Mouse (Mus musculus) embryonic facial prominence, embryonic 10.5 days (tissue): ENCODE data around the gene Kdelr1. TPM values are rescaled to one million over a fixed set of nuclear protein-coding genes. Genes with fewer than 3 reads are reported as not detected.

Source experiments
- DNase-seq: peaks from one replicate; pipeline ENCODE4 v3.0.0-alpha.2; 2017; ENCODE audit warnings: low spot score
- H3K27ac ChIP-seq: fragments of 300-500 bp; sonication (generic); replicated peaks from 2 replicates; pipeline ENCODE4 v1.5.1; 2016; ENCODE audit warnings: mild to moderate bottlenecking
- H3K27me3 ChIP-seq: fragments of 300-500 bp; sonication (generic); replicated peaks from 2 replicates; pipeline ENCODE4 v1.6.1; 2016; ENCODE audit warnings: low read depth, mild to moderate bottlenecking; ENCODE audit not compliant: poor library complexity, severe bottlenecking
- H3K36me3 ChIP-seq: fragments of 300-500 bp; sonication (generic); replicated peaks from 2 replicates; pipeline ENCODE4 v1.6.1; 2016; ENCODE audit warnings: mild to moderate bottlenecking, moderate library complexity
- H3K4me1 ChIP-seq: fragments of 300-500 bp; sonication (generic); 2 replicates; pipeline ENCODE4 v1.6.1; 2016
- H3K4me3 ChIP-seq: fragments of 300-500 bp; sonication (generic); 2 replicates; pipeline ENCODE4 v1.5.1; 2016; ENCODE audit warnings: mild to moderate bottlenecking, moderate library complexity
- H3K9me3 ChIP-seq: fragments of 300-500 bp; sonication (generic); 2 replicates; pipeline ENCODE4 v1.6.1; 2016; ENCODE audit warnings: mild to moderate bottlenecking
- WGBS: fragments of 180-500 bp; shearing (Covaris S2); methylation state at CpG from one replicate; pipeline ENCODE4 v1.1.7; 2016; 5-methylcytosine and 5-hydroxymethylcytosine counted together
- polyA plus RNA-seq: library from polyadenylated mRNA; unstranded; fragments of >200 nt; fragmentation: Nextera tagmentation; extraction: Ambion mirVana; gene quantifications from 2 replicates; pipeline ENCODE4 v1.2.1, GENCODE M21; 2016

Kdelr1 gene
- polyA plus RNA-seq, 1 experiment from 2014 or later: 36.6 TPM

DNA sequence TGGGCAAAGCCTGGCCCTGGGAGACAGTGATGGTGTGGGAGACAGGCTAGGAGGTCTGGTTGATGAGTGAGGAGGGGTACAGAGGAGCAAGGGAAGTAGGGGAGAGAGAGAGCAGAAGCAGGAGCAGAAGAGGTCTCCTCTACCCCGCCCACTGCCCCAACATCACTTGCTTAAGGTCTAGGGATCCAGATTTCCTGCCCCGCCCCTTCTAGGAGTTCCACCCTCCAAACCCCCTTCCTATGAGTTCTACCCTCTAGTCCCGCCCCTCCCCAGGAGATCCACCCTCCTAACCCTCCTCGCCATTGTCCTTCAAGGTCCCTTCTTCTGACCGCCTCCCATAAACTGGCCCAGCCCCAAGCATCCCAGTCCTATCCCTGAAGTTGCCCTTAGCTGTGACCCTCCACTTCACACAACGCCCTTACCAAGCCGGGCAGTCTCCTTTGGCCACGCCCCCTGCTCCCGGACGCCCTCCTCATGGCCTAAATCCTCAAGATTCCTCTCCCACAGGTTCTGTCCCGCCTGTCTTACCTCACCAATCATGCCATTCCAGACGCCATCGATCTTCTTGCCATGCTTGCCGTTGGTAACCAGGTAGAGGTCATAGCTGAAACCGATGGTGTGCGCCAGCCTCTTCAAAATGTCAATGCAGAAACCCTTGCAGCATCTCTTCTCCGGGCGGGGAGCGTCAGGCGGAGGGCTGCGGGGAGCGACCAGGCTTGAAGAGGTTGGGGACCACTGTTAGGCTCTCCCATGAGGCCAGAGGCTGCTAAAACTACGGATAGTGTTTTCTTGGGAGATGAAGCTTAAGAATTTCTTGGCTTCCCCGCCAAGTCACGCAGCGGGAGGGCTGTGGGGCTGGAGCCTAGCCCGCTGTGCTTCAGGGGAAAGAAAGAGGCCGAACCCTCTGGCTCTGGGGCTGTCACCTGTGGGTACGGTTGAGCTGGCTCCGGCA is 15.3 kb upstream of the Kdelr1 start:
- peak; percentile 59 for DNase-seq
- Histone ChIP-seq H3K36me3 (no peaks in the 10 kb centered on the region), H3K4me3 (peak overlapping the region; percentile 57), H3K27me3 (peaks cover 74% of the 10 kb centered on the region), H3K9me3 (no peaks in the 10 kb centered on the region), H3K4me1 (peaks cover 31% of the 10 kb centered on the region), H3K27ac (peak overlapping the region; percentile 26; the same call in 1 of the 2 replicates)
- WGBS: 2% methylated on average over 30 of the region's 30 CpGs

DNA sequence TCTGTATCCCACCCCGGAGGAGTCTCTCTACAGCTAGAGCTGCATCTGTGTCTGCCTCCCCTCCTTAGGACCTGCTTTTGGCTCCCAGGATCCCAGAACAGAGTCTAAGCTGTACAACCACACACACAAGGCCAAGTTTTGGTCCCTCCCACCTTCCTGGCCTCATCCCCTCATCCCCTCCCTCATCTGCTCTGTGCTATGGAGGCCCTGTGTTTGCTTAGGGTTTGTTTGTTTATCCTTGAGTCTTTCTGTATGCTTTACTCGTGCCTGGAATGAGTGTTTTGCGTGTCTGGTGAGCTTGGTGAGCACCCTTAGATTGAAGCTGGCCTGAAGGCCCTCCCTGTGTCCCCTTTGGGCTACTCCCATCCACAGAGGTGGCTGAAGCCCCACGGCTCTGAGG is 13.6 kb upstream of the Kdelr1 start:
- Histone ChIP-seq H3K27me3 (peaks cover 90% of the 10 kb centered on the region), H3K27ac (no peak overlapping the region), H3K36me3 (no peaks in the 10 kb centered on the region), H3K9me3 (no peaks in the 10 kb centered on the region), H3K4me1 (peaks cover 43% of the 10 kb centered on the region), H3K4me3 (no peak overlapping the region)
- DNase-seq: no peak
- WGBS: 67% methylated on average over 4 of the region's 4 CpGs

DNA sequence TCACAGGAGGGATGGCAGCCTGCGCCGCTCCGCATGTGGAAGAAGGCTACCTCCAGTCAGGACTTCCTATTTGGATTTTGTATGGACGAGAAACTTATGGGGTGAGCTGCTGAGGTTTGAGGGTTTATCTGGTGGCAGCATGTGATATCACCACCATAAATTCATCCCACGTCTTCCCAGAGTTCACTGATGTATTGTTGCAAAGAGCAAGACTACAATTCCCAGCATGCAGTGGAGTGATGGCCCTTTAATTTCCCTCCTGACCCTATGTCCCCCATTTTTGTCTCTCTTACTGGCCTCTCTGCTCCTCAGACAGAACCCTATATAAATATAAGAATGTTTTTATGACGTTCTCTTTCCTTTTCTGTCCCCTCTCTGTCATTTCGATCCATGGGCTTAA is 9.8 kb upstream of the Kdelr1 start:
- WGBS: 89% methylated on average over 7 of the region's 7 CpGs
- Histone ChIP-seq H3K27ac (no peak overlapping the region), H3K36me3 (no peaks in the 10 kb centered on the region), H3K4me3 (no peak overlapping the region), H3K4me1 (peaks cover 48% of the 10 kb centered on the region), H3K9me3 (no peaks in the 10 kb centered on the region), H3K27me3 (peaks cover 94% of the 10 kb centered on the region)
- DNase-seq: no peak

DNA sequence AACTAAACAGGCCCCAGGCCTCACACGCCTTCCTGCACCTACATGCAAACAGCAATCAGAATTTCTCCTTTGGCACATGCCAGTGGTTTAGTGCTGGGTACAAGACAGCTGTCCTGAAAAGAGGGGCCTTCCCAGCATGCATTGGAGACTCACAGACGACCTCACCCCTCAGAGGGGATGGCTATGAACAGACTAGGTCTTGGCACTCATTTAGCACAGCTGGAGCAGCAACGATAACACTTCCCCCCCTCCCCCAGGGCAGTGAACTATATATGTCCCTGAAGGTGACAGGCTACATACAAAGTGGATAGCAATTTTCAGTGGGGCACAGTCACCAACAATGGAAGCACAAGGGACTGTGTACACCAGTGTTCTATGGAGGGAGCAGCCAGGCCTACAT is 8.1 kb upstream of the Kdelr1 start:
- Histone ChIP-seq H3K9me3 (no peaks in the 10 kb centered on the region), H3K36me3 (no peaks in the 10 kb centered on the region), H3K27ac (no peak overlapping the region), H3K4me1 (peaks cover 58% of the 10 kb centered on the region), H3K4me3 (no peak overlapping the region), H3K27me3 (peaks cover 94% of the 10 kb centered on the region)
- no peak for DNase-seq
- 78% methylated on average over 3 of the region's 3 CpGs for WGBS

DNA sequence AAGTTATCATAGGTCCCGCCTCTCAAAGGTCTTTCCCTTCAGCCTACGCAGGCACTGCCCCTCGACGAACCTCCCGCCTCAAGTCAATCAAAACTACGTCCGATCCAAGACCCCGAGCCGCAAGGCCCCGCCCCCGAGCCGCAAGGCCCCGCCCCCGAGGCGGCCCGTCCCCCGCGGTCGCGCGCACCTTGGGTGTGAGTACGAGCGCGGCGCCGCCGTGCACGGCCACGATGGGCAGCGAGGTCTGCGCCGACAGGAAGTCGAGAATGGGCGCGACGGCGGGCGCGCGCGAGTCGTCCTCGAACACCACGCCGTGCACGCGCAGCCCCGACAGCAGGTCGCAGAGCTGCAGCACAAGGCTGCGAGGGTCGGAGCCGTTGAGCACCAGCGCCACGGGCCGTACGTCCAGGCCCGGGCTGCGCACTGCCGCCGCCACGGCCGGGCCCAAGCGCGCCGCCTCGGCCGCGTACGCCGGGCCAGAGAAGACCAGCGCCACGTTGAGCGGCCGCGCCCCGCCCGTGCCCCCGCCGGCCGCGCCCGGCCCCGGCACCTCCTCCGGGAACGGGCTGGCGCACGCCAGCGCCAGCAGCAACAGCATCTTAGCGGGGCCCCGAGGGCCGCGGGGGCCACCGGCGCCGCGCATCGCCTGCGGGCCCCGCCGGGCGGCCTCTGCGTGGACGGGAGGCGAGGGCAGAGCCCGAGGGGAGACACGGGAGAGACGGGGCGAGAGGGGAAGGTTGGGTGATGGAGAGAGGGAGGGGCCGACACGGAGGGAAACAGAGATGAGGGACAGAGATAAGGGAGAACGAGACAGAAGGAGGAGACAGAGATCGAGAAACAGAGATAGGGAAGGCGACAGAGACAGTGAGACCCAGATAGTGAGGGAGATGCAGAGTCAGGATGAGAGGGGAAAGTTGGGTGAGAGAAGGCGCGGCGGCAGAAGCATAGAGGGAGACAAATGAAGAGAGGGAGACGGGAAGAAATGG is 6.4 kb upstream of the Kdelr1 start:
- Histone ChIP-seq H3K9me3 (no peaks in the 10 kb centered on the region), H3K27me3 (peaks cover 94% of the 10 kb centered on the region), H3K4me1 (peaks cover 68% of the 10 kb centered on the region), H3K36me3 (no peaks in the 10 kb centered on the region), H3K4me3 (peak overlapping the region; percentile 74), H3K27ac (peak overlapping the region; percentile 86)
- DNase-seq: peak; percentile 96
- WGBS: under 1% methylated on average over 117 of the region's 117 CpGs

DNA sequence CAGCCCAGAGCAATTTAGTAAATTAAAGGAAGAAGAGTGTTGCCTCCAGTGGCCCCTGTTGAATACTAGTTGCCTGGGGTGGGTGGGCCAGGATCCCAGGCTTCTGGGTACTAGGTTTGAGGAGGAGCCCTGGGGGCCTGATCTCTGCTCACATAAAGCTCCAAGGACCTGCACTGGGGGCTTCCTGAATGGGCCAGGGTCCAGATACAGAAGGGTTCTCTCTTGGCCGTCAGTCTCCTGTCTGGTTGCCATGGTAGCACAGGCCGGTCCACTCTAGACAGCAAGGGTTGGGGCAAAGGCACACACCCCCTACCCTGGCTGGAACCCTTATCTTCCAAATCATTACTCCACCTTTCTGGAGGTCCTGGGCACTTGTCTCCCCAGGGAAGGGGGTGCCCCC is 4.7 kb upstream of the Kdelr1 start:
- H3K4me3 ChIP-seq: peak overlapping the region; percentile 74; the same call in 1 of the 2 replicates
- H3K27ac ChIP-seq: no peak overlapping the region
- 18% methylated on average over 2 of the region's 2 CpGs for WGBS
- H3K4me1 ChIP-seq: peaks cover 60% of the 10 kb centered on the region
- no peaks in the 10 kb centered on the region for H3K36me3 ChIP-seq
- H3K9me3 ChIP-seq: no peaks in the 10 kb centered on the region
- peaks cover 89% of the 10 kb centered on the region for H3K27me3 ChIP-seq
- DNase-seq: no peak

DNA sequence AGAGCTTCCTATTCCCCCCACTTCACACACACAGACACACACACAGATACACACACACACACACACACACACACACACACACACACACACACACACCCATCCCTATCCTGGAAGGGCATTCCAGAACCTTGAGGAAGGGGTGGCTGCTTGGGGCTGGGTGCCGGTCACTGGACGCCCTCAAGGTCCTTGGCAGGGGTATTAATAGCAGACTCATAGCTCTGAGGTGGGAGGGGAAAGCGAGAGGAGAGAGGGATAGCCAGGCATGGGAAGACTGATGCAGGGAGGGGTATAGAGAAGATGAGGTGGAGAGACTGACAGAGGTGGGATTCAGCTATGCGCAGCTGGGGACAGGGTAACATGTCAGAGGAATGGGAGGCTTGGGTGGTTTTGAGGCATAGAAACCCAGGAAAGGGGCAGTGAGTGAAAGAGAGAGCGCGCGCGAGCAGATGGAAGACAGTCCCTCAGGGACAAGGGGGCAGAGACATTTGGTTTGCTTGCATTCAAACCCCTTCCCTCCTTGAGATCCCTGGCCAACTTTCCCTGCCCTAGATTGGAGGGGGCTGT is 3.4 kb upstream of the Kdelr1 start:
- Histone ChIP-seq H3K4me1 (peaks cover 64% of the 10 kb centered on the region), H3K27me3 (peaks cover 78% of the 10 kb centered on the region), H3K27ac (no peak overlapping the region), H3K4me3 (peak overlapping the region; percentile 52), H3K9me3 (no peaks in the 10 kb centered on the region), H3K36me3 (peaks cover 3% of the 10 kb centered on the region)
- WGBS: 10% methylated on average over 8 of the region's 8 CpGs
- DNase-seq: no peak

DNA sequence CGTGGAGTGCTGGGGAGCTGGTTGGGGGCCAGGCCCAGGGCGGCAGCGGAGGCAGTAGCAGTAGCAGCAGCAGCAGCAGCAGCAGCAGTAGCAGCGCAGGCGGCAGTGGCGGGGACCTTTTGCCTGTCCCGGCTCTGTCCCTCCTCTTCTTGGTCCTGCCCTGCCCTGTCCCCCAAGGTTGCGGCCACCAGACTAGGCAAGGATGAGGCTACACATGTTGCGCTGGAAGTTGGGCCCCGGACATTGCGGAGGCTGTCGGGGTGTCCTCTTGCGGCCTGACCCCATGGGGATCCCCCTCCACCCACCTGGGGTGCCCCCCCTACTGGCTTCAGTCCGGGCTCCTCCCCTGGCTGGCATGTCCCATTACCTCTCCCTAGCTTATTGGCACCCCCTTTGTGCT is 2.8 kb upstream of the Kdelr1 start:
- H3K27ac ChIP-seq: no peak overlapping the region
- peaks cover 70% of the 10 kb centered on the region for H3K4me1 ChIP-seq
- WGBS: 2% methylated on average over 14 of the region's 14 CpGs
- H3K27me3 ChIP-seq: peaks cover 72% of the 10 kb centered on the region
- no peaks in the 10 kb centered on the region for H3K9me3 ChIP-seq
- H3K4me3 ChIP-seq: peak overlapping the region; percentile 52
- peak; percentile 47 for DNase-seq
- peaks cover 9% of the 10 kb centered on the region for H3K36me3 ChIP-seq

DNA sequence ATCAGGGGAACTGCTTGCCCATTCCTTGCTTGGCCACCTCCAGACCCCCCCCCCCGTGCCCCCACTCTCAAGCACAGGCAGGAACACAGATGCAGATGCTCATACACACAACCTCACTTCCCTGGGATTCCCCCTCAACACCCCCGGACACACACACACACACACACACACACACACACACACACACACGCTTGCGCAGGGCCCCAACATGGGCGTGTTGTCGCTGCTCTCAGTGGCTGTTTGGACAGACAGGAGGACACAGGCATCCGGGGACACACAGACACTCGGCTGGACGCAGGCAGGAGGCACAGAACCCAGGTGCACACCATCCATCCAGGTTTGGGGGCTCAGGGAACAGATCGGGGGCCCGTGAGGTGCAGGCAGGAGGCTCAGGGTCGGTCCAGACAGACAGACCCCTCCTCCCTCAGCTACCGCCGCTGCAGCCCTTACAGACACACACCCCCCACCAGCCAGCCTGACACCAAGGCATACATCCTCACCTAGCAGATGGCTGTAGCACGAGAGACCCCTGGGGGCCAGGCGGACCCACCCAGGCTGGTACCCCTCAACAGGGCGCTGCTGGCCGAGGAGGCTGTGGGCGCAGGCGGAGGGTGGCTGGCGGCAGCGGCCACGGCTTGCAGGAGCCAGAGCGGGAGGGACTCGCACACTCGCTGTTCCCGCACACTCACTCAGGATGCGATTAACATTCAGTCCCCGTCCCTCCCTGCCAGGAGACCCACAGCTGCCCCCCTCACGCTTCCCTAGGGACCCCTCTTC is 2.1 kb upstream of the Kdelr1 start:
- H3K27me3 ChIP-seq: peaks cover 65% of the 10 kb centered on the region
- H3K27ac ChIP-seq: peak overlapping the region; percentile 59
- peak overlapping the region; percentile 52 for H3K4me3 ChIP-seq
- H3K36me3 ChIP-seq: peaks cover 15% of the 10 kb centered on the region
- H3K4me1 ChIP-seq: peaks cover 74% of the 10 kb centered on the region
- 1% methylated on average over 30 of the region's 30 CpGs for WGBS
- no peaks in the 10 kb centered on the region for H3K9me3 ChIP-seq
- peak; percentile 43 for DNase-seq

DNA sequence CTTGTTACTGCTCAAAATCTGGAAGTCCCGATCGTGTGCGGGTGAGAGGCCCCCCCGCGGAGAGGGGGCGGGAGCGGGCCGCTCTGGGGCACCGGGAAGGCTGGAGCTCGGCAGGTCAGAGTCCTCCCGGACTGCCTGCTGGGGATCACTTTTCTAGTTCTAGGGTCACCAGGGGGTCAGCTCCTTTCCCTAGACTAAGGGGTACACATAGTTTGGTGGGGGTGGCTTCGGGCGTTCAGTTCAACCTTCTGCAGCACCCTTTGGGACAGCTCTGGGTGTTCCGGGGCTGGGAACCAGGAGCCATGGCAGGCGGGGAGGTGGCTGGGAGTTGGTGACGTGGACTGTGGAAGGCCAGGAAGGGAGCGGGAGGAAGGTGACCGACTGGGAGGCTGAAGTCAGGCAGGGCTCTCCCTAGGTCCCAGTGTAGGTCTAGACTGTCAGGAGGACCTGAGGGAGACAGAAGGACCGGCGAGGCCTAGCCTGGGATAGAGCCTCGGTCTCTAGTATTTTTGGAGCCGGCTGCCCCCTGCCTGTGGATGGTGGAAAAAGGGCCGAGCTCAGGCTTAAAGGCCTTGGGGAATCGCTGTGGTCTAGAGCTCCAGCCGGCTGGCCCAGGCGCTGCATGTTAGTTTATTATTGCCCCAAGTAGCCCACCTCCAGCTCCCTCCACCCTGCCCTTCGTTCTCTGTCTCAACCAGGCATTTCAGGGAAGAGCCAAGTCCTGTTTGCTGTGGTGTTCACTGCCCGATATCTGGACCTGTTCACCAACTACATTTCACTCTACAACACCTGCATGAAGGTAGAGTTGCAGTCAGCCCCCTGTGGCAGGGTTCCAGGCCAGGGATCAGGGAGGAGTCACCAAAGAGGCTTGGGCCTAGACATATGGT is 732 bp downstream of the Kdelr1 start:
- Histone ChIP-seq H3K27ac (peak overlapping the region; percentile 95), H3K9me3 (no peaks in the 10 kb centered on the region), H3K36me3 (peaks cover 43% of the 10 kb centered on the region), H3K4me1 (peaks cover 50% of the 10 kb centered on the region), H3K27me3 (peaks cover 41% of the 10 kb centered on the region), H3K4me3 (peak overlapping the region; percentile 90)
- 4% methylated on average over 28 of the region's 28 CpGs for WGBS
- peak; percentile 67 for DNase-seq

DNA sequence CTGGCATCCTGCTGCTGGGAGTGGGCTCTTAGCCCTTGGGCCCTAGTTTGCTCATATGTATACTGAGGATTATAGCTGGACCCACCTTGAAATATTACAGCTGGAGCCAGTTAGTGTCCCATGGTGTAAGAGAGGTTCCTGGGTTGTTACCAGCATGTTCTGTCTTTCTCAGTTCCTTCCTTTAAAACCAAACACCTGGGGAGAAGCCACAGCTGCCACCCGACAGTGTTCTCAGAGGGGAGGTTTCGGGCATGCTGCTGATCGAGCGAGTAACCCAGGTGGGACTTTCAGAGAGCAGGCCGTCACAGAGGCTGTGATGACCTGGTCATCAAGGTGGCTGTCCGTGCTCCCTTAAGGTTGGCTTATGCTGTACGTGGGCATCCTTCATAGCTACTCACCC is 4.3 kb downstream of the Kdelr1 start:
- WGBS: 93% methylated on average over 7 of the region's 7 CpGs
- Histone ChIP-seq H3K4me1 (peaks cover 24% of the 10 kb centered on the region), H3K27ac (no peak overlapping the region), H3K27me3 (peaks cover 5% of the 10 kb centered on the region), H3K36me3 (peaks cover 79% of the 10 kb centered on the region), H3K4me3 (no peak overlapping the region), H3K9me3 (peaks cover 3% of the 10 kb centered on the region; the same call in 1 of the 2 replicates)
- DNase-seq: no peak
